Mouse (Mus musculus) CD8-positive naive resting alpha-beta T cell, adult 2 months (primary cell): ENCODE data around the gene Vil1.
"Not testable (repeated sequence)": the region's sequence is repeated elsewhere in the genome, so short reads cannot be mapped to it uniquely, and the experiment has no call there.

Experiments used
- DNase-seq, 2 experiments: peaks; one replicate each; pipeline ENCODE4 v3.0.0; 2022; ENCODE audit warnings: low read depth in 2 of 2, low spot score in 2 of 2

Gene Vil1

DNA sequence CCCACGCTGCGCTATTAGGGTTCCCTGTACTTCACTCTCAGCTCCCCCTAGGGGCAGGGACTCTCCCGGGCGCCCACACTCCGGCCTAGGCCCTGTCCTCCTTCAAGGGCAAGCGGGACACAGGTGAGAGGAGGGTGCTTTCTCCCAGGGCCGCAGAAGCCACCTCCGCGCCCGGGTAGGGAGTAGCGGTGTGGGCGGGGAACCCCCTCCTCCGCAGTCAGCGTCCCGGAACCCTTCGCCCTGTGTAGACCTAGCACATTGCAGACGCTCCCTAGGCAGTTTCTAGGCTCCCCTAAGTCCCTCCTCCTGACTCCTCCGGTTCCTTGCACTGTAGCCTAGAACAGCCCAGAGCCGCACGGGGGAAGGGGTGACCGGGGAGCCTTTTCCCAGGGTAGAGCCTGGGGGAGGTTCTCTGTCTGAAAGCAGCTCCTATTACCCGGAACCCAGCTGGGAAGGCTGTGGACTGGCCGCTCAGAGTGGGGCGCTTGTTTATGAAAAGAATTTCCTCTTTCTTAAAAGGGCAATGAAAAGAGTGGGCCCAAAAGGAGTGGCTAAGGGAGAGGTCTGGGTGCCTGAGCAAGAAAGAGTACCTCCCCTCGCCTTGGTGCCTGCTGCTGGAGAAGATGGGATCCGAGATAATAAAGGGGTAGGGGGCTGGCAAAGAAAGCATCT is 22.3 kb upstream of the Vil1 start:
- DNase-seq, result peak; percentile 92 to 99

DNA sequence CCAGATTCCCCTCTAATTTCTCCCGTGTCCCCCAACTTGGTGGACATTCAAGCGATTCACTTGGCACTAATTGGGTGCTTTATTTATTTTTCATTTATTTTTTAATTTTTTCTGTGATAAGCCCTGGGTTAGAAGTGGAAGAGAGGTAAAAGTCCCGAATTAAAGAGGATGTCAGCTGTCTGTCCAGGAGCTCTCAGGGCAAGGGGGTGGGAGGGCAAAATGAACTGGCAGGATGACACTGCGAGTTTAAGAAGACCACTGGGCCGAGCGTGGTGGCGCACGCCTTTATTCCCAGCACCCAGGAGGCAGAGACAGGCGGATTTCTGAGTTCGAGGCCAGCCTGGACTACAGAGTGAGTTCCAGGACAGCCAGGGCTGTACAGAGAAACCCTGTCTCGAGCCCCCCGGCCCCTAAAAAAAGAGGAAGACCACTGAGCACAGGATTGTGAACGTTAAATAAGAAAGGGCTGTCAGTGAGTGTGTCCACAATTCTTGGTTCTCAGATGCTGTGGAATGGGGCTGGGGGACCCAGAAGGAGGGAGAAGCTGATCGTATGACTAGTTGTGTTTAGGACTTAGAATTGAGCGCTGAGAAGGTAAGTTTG is 21.7 kb upstream of the Vil1 start:
- DNase-seq, result no peak

DNA sequence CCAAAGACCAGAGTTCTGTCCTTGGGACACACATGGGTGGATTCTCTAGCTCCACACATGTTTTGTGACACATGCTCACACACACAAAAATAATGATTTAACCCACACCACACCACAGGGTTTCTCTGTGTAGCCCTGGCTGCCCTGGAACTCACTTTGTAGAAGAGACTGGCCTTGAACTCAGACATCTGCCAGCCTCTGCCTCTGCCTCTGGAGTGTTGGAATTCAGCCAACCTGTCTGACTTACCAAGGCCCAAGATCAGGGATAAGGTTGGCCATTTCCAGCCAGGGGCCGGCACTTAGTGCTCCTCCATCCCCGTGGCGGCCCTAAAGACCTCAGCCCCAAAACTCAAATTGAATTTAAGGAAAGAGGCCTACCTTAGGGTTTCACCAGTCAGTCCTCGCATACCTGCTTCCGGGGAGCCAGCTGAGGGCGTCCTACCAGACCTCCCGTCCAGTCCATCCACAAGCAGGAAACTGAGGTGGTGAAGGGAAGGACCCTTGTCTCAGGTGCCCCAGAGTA is 20.7 kb upstream of the Vil1 start:
- no peak for DNase-seq

DNA sequence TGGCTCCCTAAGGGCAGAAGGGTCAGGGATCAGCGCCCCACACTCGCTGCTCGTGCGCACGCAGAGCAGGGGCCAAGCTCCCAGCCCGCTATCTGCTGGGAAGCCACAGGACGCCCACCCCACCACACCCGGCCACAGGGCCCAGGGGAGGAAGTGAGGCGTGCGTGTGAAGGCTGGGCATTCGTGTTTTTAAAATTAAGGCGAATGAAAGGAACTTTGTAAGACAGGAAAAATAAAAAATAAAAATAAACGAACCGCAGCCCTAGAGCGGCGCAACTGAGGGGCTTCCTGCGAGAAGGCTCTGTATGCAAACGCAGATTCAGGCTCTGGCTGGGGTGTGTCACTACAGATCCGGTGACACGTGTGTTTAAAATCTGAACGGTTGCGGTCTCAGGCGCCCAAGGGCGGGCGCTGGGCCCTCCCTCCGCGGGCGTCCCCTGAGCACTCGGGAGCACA is 19.3 kb upstream of the Vil1 start:
- DNase-seq, result peak; percentile 48 to 61

DNA sequence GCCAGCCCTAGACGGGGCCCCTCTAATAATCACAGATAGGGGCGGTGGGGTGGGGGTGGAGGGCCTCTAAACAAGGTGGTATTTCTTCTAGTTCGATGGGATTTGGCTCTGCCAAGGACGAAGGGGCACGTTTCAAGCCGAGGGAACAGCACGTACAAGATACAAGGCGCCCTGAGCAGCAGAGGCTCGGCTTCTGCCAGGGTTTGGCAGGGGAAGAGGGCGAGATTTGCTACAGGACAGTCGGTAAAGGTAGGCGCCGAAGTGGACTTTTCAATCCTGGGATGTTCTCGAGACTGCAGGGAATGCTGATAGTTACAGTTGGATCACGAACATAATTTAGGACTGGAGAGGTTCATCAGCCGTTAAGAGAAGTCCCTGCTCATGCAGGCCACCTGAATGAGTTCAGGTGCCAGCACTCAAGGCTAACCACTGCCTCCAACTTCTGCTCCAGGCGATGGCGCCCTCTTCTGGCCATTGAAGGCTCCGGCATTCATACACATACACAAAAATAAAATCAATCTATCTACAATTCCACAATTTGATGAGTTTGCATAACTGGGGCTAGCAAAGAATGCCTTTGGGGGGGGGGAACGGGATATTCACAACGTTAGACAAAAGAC is 18.8 kb upstream of the Vil1 start:
- peak; percentile 64 to 76 for DNase-seq

DNA sequence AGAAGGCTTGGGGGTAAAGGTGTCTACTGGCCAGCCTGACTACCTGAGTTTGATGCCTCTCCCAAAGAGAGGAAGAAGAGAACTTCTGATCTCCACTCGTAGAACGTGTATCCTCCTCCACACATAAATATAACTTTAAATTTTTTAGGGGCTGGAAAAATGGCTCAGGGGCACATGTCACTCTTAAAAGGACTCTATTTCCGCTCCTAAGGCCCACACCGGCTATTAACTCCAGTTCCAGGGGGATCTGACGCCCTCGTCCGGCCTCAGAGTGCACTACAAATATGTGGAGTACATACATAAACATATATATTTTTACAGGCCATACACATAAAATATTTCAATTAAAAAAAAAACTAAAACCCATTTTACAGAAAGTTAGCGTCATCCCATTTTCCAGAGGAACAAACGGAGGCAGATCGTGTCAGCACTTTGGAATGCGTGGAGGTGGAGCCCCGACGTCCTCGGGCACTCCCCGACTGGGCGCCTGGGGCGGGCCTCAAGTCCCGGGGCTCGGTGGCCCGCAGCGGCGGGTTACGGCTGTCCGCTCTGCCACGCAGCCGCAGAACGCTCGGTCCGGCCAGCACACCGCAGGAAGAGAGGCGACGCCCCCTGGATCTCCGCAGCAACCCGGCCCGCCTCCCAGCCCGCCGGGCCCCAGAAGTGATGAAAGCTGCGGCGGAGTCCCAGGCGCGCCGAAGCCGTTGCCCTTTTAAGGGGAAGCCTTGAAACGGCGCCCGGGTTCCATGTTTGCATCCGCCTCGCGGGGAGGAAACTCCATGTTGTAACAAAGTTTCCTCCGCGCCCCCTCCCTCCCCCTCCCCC is 18.0 kb upstream of the Vil1 start, which contains the start of gene Ctdsp1:
TSS of gene Ctdsp1 (plus strand) at position 586 of the 825 bp plus-strand sequence.
- peak; percentile 83 to 91 for DNase-seq

DNA sequence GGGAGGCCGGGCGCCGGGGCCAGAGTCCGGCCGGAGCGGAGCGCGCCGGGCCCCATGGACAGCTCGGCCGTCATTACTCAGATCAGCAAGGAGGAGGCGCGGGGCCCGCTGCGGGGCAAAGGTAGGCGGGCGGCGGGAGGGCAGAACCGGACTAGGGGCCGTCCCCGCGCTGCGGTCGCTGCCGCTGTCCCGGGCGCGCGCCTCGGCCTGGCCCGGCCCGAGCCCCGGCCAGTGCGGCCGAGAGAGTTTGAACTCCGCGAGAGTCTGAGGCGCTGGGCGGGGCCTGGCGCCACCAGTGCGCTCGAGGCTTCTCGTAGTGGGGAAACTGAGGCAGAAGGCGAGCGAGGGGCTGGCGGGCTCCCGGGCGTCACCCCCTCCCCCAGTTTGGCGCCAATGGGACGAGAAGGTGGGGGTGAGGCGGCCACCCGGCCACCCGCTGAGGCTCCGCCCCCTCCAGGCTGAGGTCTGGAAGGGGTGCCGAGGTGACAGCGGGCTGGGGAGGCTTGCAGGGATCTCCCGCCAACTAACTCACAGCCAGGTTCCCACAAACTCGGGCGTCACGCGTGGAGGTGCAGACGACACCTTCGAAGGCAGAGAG is 17.2 kb upstream of the Vil1 start:
- peak; percentile 44 to 49 for DNase-seq

DNA sequence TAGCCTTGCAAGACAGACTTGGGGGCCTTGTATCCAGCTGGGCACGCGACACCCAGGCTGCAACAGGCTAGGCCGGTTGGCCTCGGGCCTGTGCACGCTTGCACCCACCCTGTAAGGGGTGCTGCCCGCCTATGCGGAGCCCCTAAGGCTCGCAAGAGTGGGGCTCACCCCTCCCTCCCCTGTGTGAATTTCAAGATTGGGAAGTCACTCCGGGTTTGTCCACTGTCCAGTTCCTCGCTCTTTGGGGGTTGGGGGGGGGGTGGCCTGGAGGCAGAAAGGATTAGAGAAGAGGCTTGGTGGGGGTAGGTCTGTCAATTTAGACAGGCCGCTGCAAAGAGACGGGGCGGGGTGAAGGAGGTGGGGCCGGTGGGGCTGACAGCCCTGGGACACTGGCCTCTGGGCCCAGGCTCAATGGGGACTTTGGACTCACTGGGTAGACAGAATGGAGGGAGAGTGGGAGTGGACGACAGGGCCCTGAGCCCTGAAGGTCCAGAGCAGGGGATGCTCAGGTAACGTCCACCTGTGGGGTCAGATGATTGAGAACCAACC is 16.7 kb upstream of the Vil1 start:
- no peak for DNase-seq

DNA sequence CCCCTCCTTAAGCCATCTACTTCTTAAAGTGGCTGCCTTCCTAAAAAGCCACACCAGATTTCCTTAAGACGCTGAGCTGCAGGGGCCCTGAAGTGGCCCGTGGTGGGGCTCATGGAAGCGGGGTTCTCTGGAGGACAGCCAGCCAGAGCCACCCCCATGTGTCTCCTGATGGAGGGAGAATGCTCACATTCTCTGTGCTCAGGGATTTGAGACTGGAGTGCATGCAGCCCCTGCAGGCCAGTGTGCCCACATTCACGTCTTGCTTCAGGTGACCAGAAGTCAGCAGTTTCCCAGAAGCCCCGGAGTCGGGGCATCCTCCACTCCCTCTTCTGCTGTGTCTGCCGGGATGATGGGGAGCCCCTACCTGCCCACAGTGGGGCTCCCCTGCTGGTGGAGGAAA is 16.2 kb upstream of the Vil1 start:
- no peak for DNase-seq

DNA sequence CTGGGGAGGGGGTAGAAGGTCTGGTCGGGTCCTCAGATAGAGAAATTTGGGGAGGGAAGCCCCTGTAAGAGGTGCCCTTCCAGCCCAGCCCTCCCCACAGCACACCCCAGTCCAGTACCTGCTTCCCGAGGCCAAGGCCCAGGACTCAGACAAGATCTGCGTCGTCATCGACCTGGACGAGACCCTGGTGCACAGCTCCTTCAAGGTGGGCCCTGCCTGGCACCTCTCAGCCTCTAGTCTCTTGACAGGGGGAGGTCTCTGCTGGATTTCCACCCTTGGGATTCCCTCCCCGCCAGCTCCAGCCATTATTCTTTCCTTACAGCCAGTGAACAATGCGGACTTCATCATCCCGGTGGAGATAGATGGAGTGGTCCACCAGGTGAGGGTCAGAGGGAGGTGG is 15.5 kb upstream of the Vil1 start:
- no peak for DNase-seq

DNA sequence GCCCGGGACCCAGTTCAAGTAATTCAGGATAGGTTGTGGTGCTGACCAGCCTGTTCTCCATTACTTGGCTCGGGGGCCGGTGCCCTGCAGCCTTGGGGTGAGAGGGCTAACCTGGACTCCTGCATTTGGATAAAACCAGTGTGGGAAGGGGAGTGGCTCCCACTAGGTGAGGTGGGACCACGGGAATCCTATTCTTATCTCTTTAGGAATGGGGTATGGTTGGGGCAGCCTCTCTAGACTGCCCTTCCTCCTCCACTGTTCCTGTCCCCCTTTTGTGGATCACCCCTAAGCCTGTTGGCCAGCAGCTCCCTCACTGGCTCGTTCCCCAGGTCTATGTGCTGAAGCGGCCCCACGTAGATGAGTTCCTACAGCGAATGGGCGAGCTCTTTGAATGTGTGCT is 14.9 kb upstream of the Vil1 start:
- DNase-seq, result no peak

DNA sequence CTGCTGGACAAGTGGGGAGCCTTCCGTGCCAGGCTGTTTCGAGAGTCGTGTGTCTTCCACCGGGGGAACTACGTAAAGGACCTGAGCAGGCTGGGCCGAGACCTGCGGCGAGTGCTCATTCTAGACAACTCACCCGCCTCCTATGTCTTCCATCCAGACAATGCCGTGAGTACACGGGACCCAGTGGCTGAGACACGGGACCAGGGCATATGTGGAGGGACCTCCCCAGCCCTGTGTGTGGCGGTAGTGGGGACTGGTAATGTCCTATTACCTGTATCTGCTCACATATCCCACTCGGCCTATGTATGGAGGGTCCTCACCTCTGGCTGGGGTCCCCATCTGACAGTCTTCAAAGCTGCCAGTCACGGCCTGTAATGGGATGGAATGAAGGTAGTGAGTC is 14.3 kb upstream of the Vil1 start:
- no peak for DNase-seq

DNA sequence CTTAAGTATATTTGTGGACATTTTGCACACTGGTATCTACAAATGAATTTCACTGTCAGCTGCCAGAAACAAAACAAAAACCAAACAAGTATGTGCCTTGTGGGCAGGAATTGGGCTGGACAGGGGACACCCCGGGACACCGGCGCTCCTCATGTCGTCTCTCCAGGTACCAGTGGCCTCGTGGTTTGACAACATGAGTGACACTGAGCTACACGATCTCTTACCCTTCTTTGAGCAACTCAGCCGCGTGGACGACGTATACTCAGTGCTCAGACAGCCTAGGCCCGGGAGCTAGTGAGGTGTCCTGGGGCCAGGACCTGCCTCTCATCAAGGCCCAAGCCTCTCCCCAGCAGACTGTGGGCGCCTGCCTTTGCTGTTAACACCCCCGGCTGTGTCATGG is 13.9 kb upstream of the Vil1 start:
- DNase-seq, result no peak

DNA sequence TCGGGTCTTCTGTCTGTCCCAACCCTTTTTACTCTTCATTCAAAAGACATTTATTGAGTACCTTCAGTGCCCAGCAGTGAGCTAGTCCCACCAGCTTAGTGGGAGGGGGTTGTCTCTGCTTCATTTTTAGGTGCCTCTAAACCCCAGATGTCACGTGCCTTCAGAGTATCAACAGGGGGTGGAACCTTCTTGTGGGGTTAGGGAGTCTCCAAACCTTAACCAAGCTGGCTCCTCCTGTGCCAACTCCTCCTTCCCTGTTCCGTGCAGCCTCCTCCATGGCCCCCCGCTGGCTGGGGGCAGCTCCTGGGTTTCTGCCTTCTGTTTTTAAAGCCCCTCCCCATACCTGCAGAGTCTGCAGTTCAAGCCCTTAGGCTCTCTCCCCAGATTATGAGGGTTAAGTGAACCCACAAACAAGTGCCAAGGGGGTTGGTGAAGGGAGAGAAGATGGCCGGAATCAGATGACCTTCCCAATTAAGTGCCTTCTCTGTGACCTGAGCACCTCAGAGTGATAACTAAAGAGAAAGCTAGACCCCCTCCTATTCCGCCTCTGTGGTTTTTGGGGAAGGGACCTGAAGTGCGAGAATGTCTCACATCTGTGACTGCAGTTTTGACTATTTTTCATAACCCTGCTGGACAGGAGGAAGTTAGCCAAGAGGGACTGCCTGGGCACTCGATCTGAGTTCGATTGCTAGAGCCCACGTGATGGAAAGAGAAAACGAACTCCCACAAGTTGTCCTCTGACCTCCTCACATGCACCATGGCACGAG is 12.5 kb upstream of the Vil1 start:
- not testable (repeated sequence) for DNase-seq

DNA sequence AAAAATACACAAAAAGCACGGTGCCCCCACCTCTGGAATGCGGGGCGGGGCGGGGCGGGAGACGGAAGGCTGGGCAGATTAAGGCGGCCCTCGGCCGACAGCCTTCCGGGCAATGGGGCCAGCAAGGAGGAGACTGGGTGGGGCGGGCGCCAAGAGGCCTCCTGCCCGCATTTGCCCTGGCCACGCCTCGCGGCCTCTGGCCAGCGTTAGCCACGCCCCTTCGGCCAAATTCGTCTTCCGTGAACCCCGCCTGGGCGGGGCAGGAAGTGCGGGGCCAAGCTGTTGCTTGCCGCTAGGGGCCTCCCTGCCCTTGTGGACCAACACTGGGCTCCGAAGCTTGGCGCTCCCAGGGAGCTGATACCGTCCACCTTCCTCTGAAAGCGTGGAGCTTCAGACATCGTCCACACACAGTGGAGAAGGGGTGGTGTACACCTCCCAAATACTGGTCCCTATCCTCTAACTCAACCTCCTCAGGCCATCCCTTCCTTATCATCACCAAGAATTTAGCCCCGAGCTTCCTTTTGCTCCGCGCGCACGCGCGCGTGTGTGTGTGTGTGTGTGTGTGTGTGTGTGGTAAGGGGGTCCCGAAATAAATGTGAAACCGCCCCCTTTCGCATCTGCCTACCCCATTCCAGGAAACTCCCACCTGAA is 11.8 kb upstream of the Vil1 start:
- peak; percentile 55 to 61 for DNase-seq

DNA sequence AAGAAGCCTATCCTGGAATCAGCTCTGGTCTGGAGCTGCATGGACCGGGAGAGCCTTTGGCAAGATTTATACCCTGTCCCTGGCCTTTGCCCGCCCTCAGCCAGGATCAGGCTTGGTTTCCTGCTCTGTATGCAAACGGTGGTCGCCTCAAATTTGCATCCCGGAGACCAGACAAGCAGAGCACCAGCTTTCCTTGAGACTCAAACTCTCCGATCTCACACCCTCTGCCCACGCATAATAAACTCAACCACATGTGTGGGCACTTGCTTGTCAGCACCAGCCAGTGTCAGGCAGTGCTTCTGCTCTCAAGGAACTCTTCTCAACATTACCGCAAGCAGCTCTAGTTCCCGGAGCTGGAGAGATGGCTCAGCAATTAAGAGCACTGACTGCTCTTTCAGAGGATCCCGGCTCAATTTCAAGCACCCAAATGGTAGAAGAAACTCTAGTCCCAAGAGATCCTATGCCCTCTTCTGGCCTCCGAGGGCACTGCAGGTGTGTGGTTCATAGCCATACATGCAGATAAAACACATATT is 11.2 kb upstream of the Vil1 start:
- DNase-seq, result peak; percentile 68 to 82

DNA sequence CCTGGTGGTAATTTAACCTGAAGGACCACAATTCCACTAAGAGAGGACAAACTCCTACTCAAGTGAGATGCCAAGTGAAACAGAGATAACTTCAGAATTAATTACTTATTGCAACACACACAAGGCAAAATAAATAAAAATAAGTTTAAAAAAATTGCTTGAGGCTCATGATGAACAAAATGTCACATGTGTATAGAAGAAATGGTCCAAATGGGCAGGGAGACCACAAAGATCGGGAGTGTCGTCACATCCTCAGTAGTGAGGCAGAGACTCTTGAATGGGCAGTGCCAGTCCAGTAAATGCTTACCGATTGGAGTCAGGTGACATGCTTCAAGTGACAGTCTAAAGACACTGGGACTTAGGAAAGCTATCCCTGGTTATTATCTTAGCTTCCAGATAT is 8.6 kb upstream of the Vil1 start:
- DNase-seq, result no peak

DNA sequence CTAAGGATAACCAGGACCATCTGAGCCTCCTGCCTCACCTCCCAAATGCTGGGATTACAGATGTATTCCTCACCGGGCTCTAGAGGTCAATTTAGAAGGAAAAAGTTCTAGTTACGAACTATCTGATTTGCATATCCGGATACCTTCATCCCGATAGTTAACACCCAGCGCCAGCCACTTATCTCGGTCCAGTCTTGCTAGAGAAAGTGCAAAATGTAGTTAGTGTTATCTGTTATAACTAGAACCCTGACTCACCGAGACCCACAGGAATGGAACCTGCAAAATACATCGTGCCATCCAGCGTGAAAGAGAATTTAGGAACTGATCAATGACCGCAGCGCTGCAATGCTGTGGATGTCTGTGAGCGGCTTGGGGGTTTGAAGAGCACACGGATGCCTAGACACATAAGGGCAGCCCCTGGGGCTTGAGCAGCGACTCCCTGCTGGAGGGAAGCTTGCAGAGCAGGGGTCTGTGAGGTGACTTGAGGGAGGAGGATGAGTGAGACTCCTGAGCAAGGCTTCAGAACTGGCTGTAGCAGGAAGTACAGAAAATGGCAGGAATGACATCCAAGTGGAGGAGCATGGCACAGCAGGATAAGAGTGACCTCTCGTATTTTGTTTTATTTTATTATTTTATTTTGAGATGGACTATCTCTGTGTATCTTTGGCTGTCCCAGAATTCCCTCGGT is 8.0 kb upstream of the Vil1 start:
- DNase-seq, result no peak

DNA sequence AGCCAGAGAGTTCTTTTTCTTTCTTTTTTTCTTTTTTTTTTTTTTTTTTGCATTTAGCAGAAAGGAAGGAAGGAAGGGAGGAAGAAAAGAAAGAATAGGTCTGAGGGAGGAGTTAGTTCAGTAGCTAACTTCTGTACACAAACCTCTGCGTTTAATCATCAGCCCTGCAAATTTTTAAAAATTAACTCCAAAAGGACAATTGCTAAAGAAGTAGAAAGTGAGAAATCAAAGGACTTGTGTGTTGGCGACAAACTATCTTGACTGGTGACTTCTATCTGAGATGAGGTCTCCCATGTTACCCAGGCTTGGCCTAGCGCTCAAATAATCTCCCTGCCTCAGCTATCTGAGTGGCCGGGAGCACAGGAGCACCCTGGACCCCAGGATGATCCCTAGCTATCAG is 5.0 kb upstream of the Vil1 start:
- DNase-seq, result no peak
